Mouse (Mus musculus): ENCODE measurements around the gene Fcamr. TPM values are rescaled to one million over a fixed set of nuclear protein-coding genes. Genes with fewer than 3 reads are reported as not detected.

Gene Fcamr
- total RNA-seq, 2 experiments from 2014 or later, result 0.16 TPM; not detected in 1

- no peak for DNase-seq (ENCODE audit: low spot score in 2 of 2)
These were observed 809 bp downstream of the Fcamr start for GRCm38 (mm10) chr1:130801511-130801910.

DNA sequence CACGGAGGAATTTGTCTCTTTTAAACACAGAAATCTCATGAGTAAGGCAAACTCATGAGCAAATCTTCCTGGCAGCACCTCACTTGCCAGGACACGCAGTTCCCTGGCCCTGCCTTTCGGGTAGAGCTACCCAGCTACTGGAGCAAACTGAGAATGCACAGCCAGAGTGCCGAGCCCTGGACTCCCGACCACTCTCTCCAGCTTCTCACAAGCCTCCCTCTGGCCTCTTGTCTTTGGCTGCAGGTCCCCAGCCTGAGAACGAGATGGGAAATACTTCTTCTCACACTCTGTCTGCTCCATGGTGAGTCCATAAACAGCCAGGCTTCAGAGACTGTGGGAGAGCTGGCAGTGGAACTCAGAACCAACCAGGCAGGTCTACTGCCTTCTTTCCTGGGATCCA, 2.3 kb downstream of the Fcamr start:
- DNase-seq (ENCODE audit: low spot score in 2 of 2), result no peak

DNA sequence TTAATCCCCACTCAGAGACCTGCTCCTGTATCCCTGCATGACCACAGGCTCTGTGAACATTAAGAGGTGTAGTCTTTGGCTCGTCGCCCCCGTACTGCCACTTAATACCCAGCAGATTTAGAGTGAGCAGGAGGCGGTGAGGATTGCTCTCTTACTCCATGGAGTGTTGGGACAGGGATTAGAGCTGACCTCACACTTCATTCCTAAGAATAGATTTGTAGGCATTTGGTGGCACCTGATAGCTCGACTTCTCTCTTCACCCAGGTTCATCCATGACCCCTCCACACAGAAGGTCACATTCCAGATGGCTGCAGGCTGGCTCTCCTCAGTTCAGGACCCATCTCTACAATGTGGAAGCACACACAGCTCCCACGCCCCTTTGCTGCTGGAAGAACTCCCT, 3.6 kb downstream of the Fcamr start:
- no peak for DNase-seq (ENCODE audit: low spot score in 2 of 2)

DNA sequence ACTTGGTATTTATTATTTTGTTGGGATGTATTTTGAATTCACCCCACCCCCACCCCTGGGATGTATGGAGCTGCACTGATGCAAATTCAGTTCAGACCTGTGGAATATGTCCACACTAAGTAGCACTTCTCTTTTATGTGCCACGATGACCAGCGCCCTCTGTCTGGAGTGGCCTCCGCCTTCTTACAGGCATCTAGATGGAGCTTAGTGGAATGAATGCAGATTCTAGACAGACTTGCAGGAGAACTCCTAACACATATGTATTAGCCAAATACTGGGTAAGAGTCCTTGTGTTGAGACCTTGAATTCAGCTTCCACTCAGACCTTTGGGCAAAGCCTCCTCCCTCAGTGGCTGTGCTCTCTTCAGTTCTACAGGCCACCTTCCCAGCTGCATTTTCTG, 10.2 kb downstream of the Fcamr start:
- no peak for DNase-seq (ENCODE audit: low spot score in 2 of 2)

GRCm38 (mm10) chr1:130811316-130811715, 10.6 kb downstream of the Fcamr start:
- no peak for DNase-seq (ENCODE audit: low spot score in 2 of 2)

DNA sequence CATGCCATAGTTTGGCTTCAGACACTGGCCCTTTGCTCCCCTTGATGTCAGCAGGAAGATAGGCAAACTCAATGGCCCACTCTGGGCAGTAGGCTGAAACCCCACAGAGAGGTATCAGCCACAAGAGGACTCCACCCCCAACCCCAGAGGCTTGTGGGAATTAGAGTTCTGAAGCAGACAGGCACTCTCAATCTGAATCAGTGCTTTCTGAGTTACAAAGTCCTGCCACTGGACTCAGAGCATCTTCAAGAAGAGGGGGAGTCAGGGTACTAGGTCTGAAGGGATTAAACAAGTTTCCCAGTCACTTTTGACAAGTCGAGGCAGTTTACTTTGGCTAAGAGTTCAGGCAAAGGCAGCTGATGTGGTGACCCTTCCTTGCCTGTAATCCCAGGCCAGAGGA, 19.0 kb downstream of the Fcamr start:
- DNase-seq (ENCODE audit: low spot score in 2 of 2), result no peak

GRCm38 (mm10) chr1:130820316-130821148, 19.8 kb downstream of the Fcamr start:
- DNase-seq (ENCODE audit: low spot score in 2 of 2), result no peak

GRCm38 (mm10) chr1:130821149-130821471, 20.4 kb downstream of the Fcamr start:
- no peak for DNase-seq (ENCODE audit: low spot score in 2 of 2)

GRCm38 (mm10) chr1:130821911-130822625, 21.4 kb downstream of the Fcamr start:
- DNase-seq (ENCODE audit: low spot score in 2 of 2), result no peak

DNA sequence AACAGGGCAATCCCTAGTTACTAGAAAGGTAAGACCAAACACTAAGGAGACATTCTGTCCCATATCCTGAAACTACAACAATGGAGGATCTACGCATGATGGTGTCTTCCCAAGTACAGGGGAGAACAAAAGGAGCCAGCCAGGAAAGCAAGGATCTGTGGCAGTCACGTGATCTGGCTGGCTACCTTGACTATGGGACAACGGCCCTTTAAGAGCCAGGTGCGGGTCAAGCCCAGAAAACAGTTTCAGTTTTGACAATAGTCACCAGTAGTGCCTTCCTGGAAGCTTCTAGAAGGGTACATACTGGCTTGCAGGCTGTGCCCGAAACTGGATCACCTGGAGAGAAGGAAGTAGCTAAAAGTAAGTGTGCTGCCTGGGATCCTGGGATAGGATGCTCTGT, 25.7 kb downstream of the Fcamr start, which contains the start of gene Pigr:
Gene Pigr, plus strand, starts transcription at position 237 of the 400 bp plus-strand sequence.
- no peak for DNase-seq (ENCODE audit: low spot score in 2 of 2)

GRCm38 (mm10) chr1:130828656-130829055, 28.0 kb downstream of the Fcamr start:
- DNase-seq (ENCODE audit: low spot score in 2 of 2), result no peak

- no peak for DNase-seq (ENCODE audit: low spot score in 2 of 2)
These were observed 29.5 kb downstream of the Fcamr start for GRCm38 (mm10) chr1:130829906-130830830.

- no peak for DNase-seq (ENCODE audit: low spot score in 2 of 2)
These were observed 31.8 kb downstream of the Fcamr start for GRCm38 (mm10) chr1:130832230-130833149.

GRCm38 (mm10) chr1:130835161-130835936, 34.6 kb downstream of the Fcamr start:
- DNase-seq (ENCODE audit: low spot score in 2 of 2), result no peak

DNA sequence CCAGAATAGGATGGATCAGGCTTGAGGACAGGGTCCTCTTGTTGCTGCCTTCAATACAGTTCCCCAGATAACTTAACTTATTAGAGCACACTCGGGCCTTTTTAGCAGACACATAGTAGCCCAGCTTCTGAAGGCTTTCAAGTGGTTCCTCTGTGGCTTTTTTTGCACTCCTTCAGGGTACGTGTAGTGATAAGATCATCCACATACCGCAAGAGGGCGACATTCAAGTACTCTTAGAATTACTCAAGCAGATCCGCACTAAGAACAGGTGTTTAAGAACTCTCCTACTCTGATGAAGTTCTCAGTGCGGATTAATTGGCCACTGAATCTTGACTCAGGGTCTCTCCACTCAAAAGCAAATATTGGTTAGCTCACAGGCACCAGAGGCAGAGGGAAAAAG, 37.6 kb downstream of the Fcamr start:
- no peak for DNase-seq (ENCODE audit: low spot score in 2 of 2)

DNA sequence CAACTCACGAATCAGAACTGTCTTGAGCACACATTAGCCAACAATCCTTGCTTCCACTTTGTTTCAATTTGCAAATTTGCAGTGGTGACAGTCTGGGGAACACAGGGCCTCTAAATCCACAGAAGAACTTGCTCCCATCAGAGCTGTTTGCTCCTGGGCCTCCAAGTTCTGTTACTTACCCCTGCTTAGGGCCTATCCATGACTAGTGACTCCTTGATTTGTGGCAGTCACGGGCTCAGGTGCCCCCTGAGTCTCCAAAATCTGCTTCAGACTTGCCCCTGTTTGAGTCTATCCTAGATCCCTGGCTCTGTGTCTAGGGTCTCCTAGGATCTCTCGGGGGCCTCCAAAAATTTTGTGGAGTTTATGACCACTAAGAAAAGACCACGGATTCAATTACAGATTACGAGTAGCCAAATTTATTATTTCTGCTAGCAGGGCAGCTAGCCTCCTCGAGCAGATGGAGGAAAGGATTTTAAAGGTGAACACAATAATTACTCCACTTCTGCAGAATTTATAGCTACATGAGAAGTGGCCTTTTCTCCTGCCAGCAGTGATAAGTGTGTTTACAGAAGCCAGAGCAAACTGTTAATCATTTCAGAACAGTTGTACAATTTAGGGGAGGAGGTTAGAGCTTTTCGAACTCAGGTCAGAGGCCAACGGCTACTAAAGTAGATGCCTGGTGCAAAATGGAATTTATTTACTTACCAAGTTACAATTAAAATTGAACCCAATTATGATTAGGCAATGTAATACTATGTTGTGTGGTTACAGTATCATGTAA, 40.1 kb downstream of the Fcamr start:
- DNase-seq (ENCODE audit: low spot score in 2 of 2), result no peak

GRCm38 (mm10) chr1:130841621-130842020, 40.9 kb downstream of the Fcamr start:
- no peak for DNase-seq (ENCODE audit: low spot score in 2 of 2)

- no peak for DNase-seq (ENCODE audit: low spot score in 2 of 2)
These were observed 43.8 kb downstream of the Fcamr start for GRCm38 (mm10) chr1:130844516-130844915.

Data from adrenal gland, adult 18-20 months (tissue).